Mouse (Mus musculus) neural tube, embryonic 15.5 days (tissue): ENCODE data around the gene Uap1l1. TPM values are rescaled to one million over a fixed set of nuclear protein-coding genes. Genes with fewer than 3 reads are reported as not detected.
A peak's percentile ranks its signal among the peaks of the same experiment; 100 is the strongest.

ENCODE experiments used
- ATAC-seq: fragments of 200-750 bp; cut with Nextera tagmentation; 2 replicates; pipeline ENCODE4 v1.8.0; 2017; ENCODE audit warnings: mild to moderate bottlenecking, moderate TSS enrichment, moderate library complexity; ENCODE audit not compliant: low FRiP score
- H3K27ac ChIP-seq: fragments of 300-500 bp; sonication (generic); replicated peaks from 2 replicates; pipeline ENCODE4 v1.5.1; 2015; ENCODE audit warnings: mild to moderate bottlenecking, inconsistent platforms
- H3K27me3 ChIP-seq: fragments of 300-500 bp; sonication (generic); replicated peaks from 2 replicates; pipeline ENCODE4 v1.6.1; 2015; ENCODE audit warnings: inconsistent platforms
- H3K36me3 ChIP-seq: fragments of 300-500 bp; sonication (generic); 2 replicates; pipeline ENCODE4 v1.6.1; 2015; ENCODE audit warnings: inconsistent platforms
- H3K4me1 ChIP-seq: fragments of 300-500 bp; sonication (generic); 2 replicates; pipeline ENCODE4 v1.6.1; 2015; ENCODE audit warnings: inconsistent platforms
- H3K4me2 ChIP-seq: fragments of 300-500 bp; sonication (generic); 2 replicates; pipeline ENCODE4 v1.6.1; 2015; ENCODE audit warnings: inconsistent platforms, mild to moderate bottlenecking, moderate library complexity
- H3K4me3 ChIP-seq: fragments of 300-500 bp; sonication (generic); replicated peaks from 2 replicates; pipeline ENCODE4 v1.5.1; 2015; ENCODE audit warnings: mild to moderate bottlenecking, inconsistent platforms
- H3K9ac ChIP-seq: fragments of 300-500 bp; sonication (generic); replicated peaks from 2 replicates; pipeline ENCODE4 v1.6.1; 2015; ENCODE audit warnings: mild to moderate bottlenecking, inconsistent platforms
- H3K9me3 ChIP-seq: fragments of 300-500 bp; sonication (generic); replicated peaks from 2 replicates; pipeline ENCODE4 v1.6.1; 2016; ENCODE audit warnings: inconsistent platforms
- WGBS: fragments of 180-500 bp; shearing (Covaris S2); methylation state at CpG from one replicate; pipeline ENCODE4 v1.1.7; 2015; ENCODE audit warnings: mixed read lengths; 5-methylcytosine and 5-hydroxymethylcytosine counted together
- polyA plus RNA-seq: library from polyadenylated mRNA; unstranded; fragments of >200 nt; fragmentation: Nextera tagmentation; extraction: Ambion mirVana; gene quantifications from 2 replicates; pipeline ENCODE4 v1.2.1, GENCODE M21; 2015

Gene Uap1l1
- polyA plus RNA-seq, 1 experiment from 2014 or later: 8.5 TPM

GRCm38 (mm10) chr2:25333569-25333968 is 31.9 kb downstream of the Uap1l1 start:
- peaks cover 47% of the 10 kb centered on the region for H3K36me3 ChIP-seq
- H3K9me3 ChIP-seq: no peaks in the 10 kb centered on the region
- peak overlapping the region; percentile 79 for H3K9ac ChIP-seq
- ATAC-seq: no peak
- H3K27me3 ChIP-seq: no peaks in the 10 kb centered on the region
- peak overlapping the region; percentile 82 for H3K4me2 ChIP-seq
- peaks cover 33% of the 10 kb centered on the region for H3K4me1 ChIP-seq
- peak overlapping the region; percentile 72 for H3K4me3 ChIP-seq
- H3K27ac ChIP-seq: no peak overlapping the region
- 83% methylated on average over 2 of the region's 2 CpGs for WGBS

- H3K9me3 ChIP-seq: no peaks in the 10 kb centered on the region
- peak within 1 kb of the TSS; percentile 72 for H3K4me3 ChIP-seq
- peak within 1 kb of the TSS; percentile 79 for H3K9ac ChIP-seq
- ATAC-seq: peak; percentile 99
- peak within 1 kb of the TSS; percentile 82 for H3K4me2 ChIP-seq
- H3K27ac ChIP-seq: peak within 1 kb of the TSS; percentile 86
- H3K4me1 ChIP-seq: peaks cover 33% of the 10 kb centered on the region
- H3K27me3 ChIP-seq: no peaks in the 10 kb centered on the region
- H3K36me3 ChIP-seq: peaks cover 36% of the 10 kb centered on the region
- under 1% methylated on average over 76 of the region's 78 CpGs for WGBS
These were observed 33.0 kb downstream of the Uap1l1 start, which contains the start of gene Man1b1 for GRCm38 (mm10) chr2:25332286-25333160. Gene Man1b1 (plus strand): TSS chr2:25332338.

- Histone ChIP-seq H3K4me2 (peak overlapping the region; percentile 77), H3K9ac (peak overlapping the region; percentile 67; the same call in 1 of the 2 replicates), H3K36me3 (peaks cover 26% of the 10 kb centered on the region), H3K9me3 (no peaks in the 10 kb centered on the region), H3K4me1 (peaks cover 33% of the 10 kb centered on the region), H3K27ac (no peak overlapping the region), H3K4me3 (peak overlapping the region; percentile 72), H3K27me3 (no peaks in the 10 kb centered on the region; the same call in 1 of the 2 replicates)
- ATAC-seq: no peak
- WGBS: 60% methylated on average over 9 of the region's 9 CpGs
These were observed 34.0 kb downstream of the Uap1l1 start for GRCm38 (mm10) chr2:25331470-25331869.

- WGBS: 30% methylated on average over 7 of the region's 7 CpGs
- Histone ChIP-seq H3K4me2 (no peak overlapping the region), H3K4me1 (peaks cover 14% of the 10 kb centered on the region), H3K4me3 (no peak overlapping the region), H3K27me3 (no peaks in the 10 kb centered on the region; the same call in 1 of the 2 replicates), H3K36me3 (no peaks in the 10 kb centered on the region), H3K9me3 (no peaks in the 10 kb centered on the region), H3K27ac (no peak overlapping the region), H3K9ac (no peak overlapping the region)
- ATAC-seq: no peak
These were observed 37.0 kb downstream of the Uap1l1 start for GRCm38 (mm10) chr2:25328440-25328839.

- WGBS: 83% methylated on average over 2 of the region's 2 CpGs
- no peak for ATAC-seq
These were observed 39.4 kb downstream of the Uap1l1 start for GRCm38 (mm10) chr2:25326036-25326435.

GRCm38 (mm10) chr2:25320084-25320483 is 45.4 kb downstream of the Uap1l1 start:
- H3K27me3 ChIP-seq: peaks cover 52% of the 10 kb centered on the region
- H3K9me3 ChIP-seq: no peaks in the 10 kb centered on the region
- H3K4me3 ChIP-seq: no peak overlapping the region
- H3K9ac ChIP-seq: no peak overlapping the region
- peaks cover 6% of the 10 kb centered on the region for H3K36me3 ChIP-seq
- H3K27ac ChIP-seq: no peak overlapping the region
- H3K4me2 ChIP-seq: no peak overlapping the region
- H3K4me1 ChIP-seq: peaks cover 27% of the 10 kb centered on the region
- ATAC-seq: no peak
- 35% methylated on average over 2 of the region's 2 CpGs for WGBS

More at GRCm38 (mm10) chr2:25326036-25326435, 39.4 kb downstream of the Uap1l1 start:
- H3K4me2 ChIP-seq: no peak overlapping the region
- peaks cover under 1% of the 10 kb centered on the region; the same call in 1 of the 2 replicates for H3K4me1 ChIP-seq
- no peak overlapping the region for H3K4me3 ChIP-seq
- H3K27ac ChIP-seq: no peak overlapping the region
- no peaks in the 10 kb centered on the region for H3K9me3 ChIP-seq
- peaks cover 18% of the 10 kb centered on the region for H3K27me3 ChIP-seq
- no peak overlapping the region for H3K9ac ChIP-seq
- H3K36me3 ChIP-seq: no peaks in the 10 kb centered on the region

- H3K4me2 ChIP-seq: peak within 1 kb of the TSS; percentile 72
- H3K27me3 ChIP-seq: peaks cover 61% of the 10 kb centered on the region
- peaks cover 27% of the 10 kb centered on the region for H3K4me1 ChIP-seq
- WGBS: 9% methylated on average over 58 of the region's 58 CpGs
- H3K9me3 ChIP-seq: no peaks in the 10 kb centered on the region
- peak within 1 kb of the TSS; percentile 92 for H3K27ac ChIP-seq
- peak within 1 kb of the TSS; percentile 69 for H3K9ac ChIP-seq
- H3K36me3 ChIP-seq: peaks cover 14% of the 10 kb centered on the region
- H3K4me3 ChIP-seq: peak within 1 kb of the TSS; percentile 66
- peak; percentile 87 for ATAC-seq
These were observed 46.3 kb downstream of the Uap1l1 start, which contains the start of gene Grin1 for GRCm38 (mm10) chr2:25318971-25319773. Gene Grin1 (minus strand): TSS chr2:25319187.

GRCm38 (mm10) chr2:25318119-25318966 is 47.1 kb downstream of the Uap1l1 start:
- H3K36me3 ChIP-seq: peaks cover 20% of the 10 kb centered on the region
- ATAC-seq: peak; percentile 72
- H3K4me1 ChIP-seq: peaks cover 27% of the 10 kb centered on the region
- no peaks in the 10 kb centered on the region for H3K9me3 ChIP-seq
- peak overlapping the region; percentile 72 for H3K4me2 ChIP-seq
- peaks cover 69% of the 10 kb centered on the region for H3K27me3 ChIP-seq
- H3K27ac ChIP-seq: peak overlapping the region; percentile 92
- H3K9ac ChIP-seq: peak overlapping the region; percentile 69
- H3K4me3 ChIP-seq: peak overlapping the region; percentile 66
- 4% methylated on average over 31 of the region's 31 CpGs for WGBS

- 7% methylated on average over 11 of the region's 11 CpGs for WGBS
- Histone ChIP-seq H3K4me2 (no peak overlapping the region), H3K9ac (no peak overlapping the region), H3K4me1 (peaks cover 4% of the 10 kb centered on the region; the same call in 1 of the 2 replicates), H3K27me3 (peaks cover 94% of the 10 kb centered on the region), H3K27ac (no peak overlapping the region), H3K36me3 (peaks cover 82% of the 10 kb centered on the region), H3K4me3 (no peak overlapping the region), H3K9me3 (no peaks in the 10 kb centered on the region)
- ATAC-seq: no peak
These were observed 54.0 kb downstream of the Uap1l1 start for GRCm38 (mm10) chr2:25311491-25311891.

GRCm38 (mm10) chr2:25310969-25311368 is 54.5 kb downstream of the Uap1l1 start:
- ATAC-seq: no peak
- H3K27ac ChIP-seq: no peak overlapping the region
- H3K36me3 ChIP-seq: peaks cover 87% of the 10 kb centered on the region
- no peak overlapping the region for H3K4me3 ChIP-seq
- no peaks in the 10 kb centered on the region for H3K9me3 ChIP-seq
- H3K4me1 ChIP-seq: no peaks in the 10 kb centered on the region
- H3K27me3 ChIP-seq: peaks cover 94% of the 10 kb centered on the region
- H3K4me2 ChIP-seq: no peak overlapping the region
- no peak overlapping the region for H3K9ac ChIP-seq
- 6% methylated on average over 22 of the region's 22 CpGs for WGBS

GRCm38 (mm10) chr2:25310180-25310579 is 55.3 kb downstream of the Uap1l1 start:
- Histone ChIP-seq H3K27ac (no peak overlapping the region), H3K9me3 (no peaks in the 10 kb centered on the region), H3K4me1 (peaks cover 5% of the 10 kb centered on the region), H3K27me3 (peaks cover 92% of the 10 kb centered on the region), H3K9ac (no peak overlapping the region), H3K36me3 (peaks cover 83% of the 10 kb centered on the region), H3K4me3 (no peak overlapping the region), H3K4me2 (no peak overlapping the region)
- 53% methylated on average over 10 of the region's 10 CpGs for WGBS
- no peak for ATAC-seq
